Mouse (Mus musculus): ENCODE data around the gene Kcnj6. TPM values are rescaled to one million over a fixed set of nuclear protein-coding genes. Genes with fewer than 3 reads are reported as not detected.
A peak's percentile ranks its signal among the peaks of the same experiment; 100 is the strongest.

Kcnj6 gene
- polyA plus RNA-seq, 1 experiment from 2014 or later = 1.5 TPM

DNA sequence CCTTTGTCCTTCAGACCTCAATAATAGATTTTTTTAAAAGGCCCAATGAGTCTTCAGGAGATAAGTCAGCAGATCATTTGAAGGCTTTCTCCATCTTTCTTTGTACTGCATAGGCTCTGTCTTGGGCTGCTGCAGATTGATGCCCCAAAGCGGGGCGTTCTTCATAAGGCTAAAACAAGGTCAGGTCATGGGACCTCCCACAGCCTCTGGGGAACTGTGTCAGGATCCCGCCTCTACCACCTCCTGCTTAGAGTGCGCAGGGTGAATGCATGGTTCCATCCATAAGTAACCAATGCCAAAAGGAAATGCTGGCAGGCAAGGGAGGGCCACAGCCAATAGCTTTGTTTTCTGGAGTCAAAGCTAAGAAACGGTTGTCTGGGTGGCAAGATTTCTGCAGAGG, 237.7 kb downstream of the Kcnj6 start:
- H3K27ac ChIP-seq (replicated peaks) = no peak overlapping the region
- no peaks in the 10 kb centered on the region for H3K9me3 ChIP-seq
- H3K9ac ChIP-seq = no peak overlapping the region
- H3K4me2 ChIP-seq = no peak overlapping the region
- H3K4me3 ChIP-seq = no peak overlapping the region
- WGBS = 66% methylated on average over 5 of the region's 5 CpGs
- ATAC-seq (ENCODE audit: low read depth) = no peak
- no peaks in the 10 kb centered on the region for H3K36me3 ChIP-seq
- H3K27me3 ChIP-seq = no peaks in the 10 kb centered on the region
- H3K4me1 ChIP-seq (replicated peaks) = 0 out of 2 replicates have a peak, but pooled peaks cover under 1% of the 10 kb centered on the region

DNA sequence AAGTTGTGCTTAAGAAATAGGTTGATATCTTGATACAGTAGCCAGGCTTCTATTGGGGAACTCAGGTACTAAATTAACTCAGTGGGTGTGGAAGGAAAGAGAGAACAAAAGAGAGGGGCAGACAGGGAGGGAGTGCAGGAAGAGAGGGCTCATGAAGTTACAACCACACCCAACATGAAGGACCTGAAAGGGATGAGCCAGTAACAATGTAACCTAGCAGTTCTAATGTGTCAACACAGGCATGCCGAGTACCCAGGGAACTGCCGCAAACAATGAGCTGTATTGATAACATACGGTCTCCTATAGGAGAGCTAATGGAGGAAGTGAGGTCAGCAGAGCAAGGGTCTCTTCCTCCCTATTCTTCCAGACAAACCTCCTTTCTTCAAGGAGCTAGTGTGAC, 238.9 kb downstream of the Kcnj6 start:
- Histone ChIP-seq H3K9ac (no peak overlapping the region), H3K9me3 (no peaks in the 10 kb centered on the region), H3K27me3 (no peaks in the 10 kb centered on the region), H3K36me3 (no peaks in the 10 kb centered on the region), H3K27ac (replicated peaks) (no peak overlapping the region), H3K4me1 (replicated peaks) (peaks cover 4% of the 10 kb centered on the region), H3K4me2 (no peak overlapping the region), H3K4me3 (no peak overlapping the region)
- WGBS = 44% methylated on average over 3 of the region's 3 CpGs
- no peak for ATAC-seq (ENCODE audit: low read depth)

GRCm38 (mm10) chr16:94756352-94756751, 241.1 kb downstream of the Kcnj6 start:
- Histone ChIP-seq H3K27me3 (no peaks in the 10 kb centered on the region), H3K4me1 (replicated peaks) (peaks cover 6% of the 10 kb centered on the region), H3K9ac (no peak overlapping the region), H3K27ac (replicated peaks) (no peak overlapping the region), H3K36me3 (no peaks in the 10 kb centered on the region), H3K4me3 (no peak overlapping the region), H3K4me2 (no peak overlapping the region), H3K9me3 (no peaks in the 10 kb centered on the region)
- 72% methylated on average over 6 of the region's 6 CpGs for WGBS
- ATAC-seq (ENCODE audit: low read depth) = no peak

DNA sequence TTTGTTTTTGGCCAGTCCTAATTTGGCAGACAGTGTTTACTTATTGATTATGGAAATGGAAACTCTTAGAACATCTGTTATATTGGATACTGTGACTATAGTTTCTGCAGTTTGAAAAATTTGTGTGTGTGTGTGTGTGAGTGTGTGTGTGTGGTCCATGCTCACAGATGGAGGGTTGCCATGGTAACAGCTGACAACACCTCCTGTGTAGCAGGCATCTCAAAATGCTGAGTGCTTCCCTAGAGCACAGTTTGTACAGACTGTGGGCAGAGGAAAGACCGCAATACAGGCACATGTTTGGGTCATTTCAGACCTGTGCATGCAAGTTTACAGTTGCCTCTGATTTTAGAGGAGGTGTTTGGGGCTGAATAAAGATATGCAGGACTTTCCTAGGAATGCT, 244.0 kb downstream of the Kcnj6 start:
- WGBS = 44% methylated on average over 1 of the region's 1 CpGs
- no peaks in the 10 kb centered on the region for H3K9me3 ChIP-seq
- no peaks in the 10 kb centered on the region for H3K36me3 ChIP-seq
- no peak overlapping the region for H3K9ac ChIP-seq
- H3K27ac ChIP-seq (replicated peaks) = no peak overlapping the region
- H3K4me3 ChIP-seq = no peak overlapping the region
- no peak for ATAC-seq (ENCODE audit: low read depth)
- no peaks in the 10 kb centered on the region for H3K27me3 ChIP-seq
- no peak overlapping the region for H3K4me2 ChIP-seq
- peaks cover 6% of the 10 kb centered on the region for H3K4me1 ChIP-seq (replicated peaks)

DNA sequence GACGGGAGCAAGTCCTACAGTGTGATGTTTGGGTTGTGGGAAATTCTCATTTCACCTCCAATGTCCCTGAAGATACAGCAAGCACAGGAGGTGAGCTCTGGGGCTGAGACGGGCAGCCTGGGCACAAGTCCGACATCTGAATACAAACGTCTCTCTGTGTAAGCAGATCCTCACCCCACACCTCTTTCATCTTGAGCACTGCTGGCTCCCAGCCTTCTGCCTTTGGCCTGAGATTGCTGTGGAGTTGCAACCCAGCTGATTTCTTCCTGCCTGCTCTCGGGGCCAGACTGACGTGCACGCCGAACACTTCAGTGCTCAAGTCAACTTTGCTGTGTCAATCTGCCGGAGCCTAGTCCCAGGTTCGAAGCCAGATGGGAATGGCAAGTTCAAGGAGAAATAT, 244.7 kb downstream of the Kcnj6 start:
- no peak for ATAC-seq (ENCODE audit: low read depth)
- no peak overlapping the region for H3K27ac ChIP-seq (replicated peaks)

GRCm38 (mm10) chr16:94745016-94745415, 252.5 kb downstream of the Kcnj6 start:
- Histone ChIP-seq H3K4me2 (no peak overlapping the region), H3K4me1 (replicated peaks) (peaks cover 12% of the 10 kb centered on the region; the same call in 1 of the 2 replicates), H3K27me3 (no peaks in the 10 kb centered on the region), H3K9me3 (no peaks in the 10 kb centered on the region), H3K36me3 (no peaks in the 10 kb centered on the region), H3K9ac (no peak overlapping the region), H3K4me3 (no peak overlapping the region), H3K27ac (replicated peaks) (no peak overlapping the region)
- 70% methylated on average over 9 of the region's 9 CpGs for WGBS
- ATAC-seq (ENCODE audit: low read depth) = no peak

More for the DNA sequence above, 244.7 kb downstream of the Kcnj6 start:
- 56% methylated on average over 10 of the region's 10 CpGs for WGBS
- Histone ChIP-seq H3K9me3 (no peaks in the 10 kb centered on the region), H3K36me3 (no peaks in the 10 kb centered on the region), H3K4me3 (no peak overlapping the region), H3K9ac (no peak overlapping the region), H3K4me2 (no peak overlapping the region), H3K4me1 (replicated peaks) (peaks cover 6% of the 10 kb centered on the region), H3K27me3 (no peaks in the 10 kb centered on the region)

DNA sequence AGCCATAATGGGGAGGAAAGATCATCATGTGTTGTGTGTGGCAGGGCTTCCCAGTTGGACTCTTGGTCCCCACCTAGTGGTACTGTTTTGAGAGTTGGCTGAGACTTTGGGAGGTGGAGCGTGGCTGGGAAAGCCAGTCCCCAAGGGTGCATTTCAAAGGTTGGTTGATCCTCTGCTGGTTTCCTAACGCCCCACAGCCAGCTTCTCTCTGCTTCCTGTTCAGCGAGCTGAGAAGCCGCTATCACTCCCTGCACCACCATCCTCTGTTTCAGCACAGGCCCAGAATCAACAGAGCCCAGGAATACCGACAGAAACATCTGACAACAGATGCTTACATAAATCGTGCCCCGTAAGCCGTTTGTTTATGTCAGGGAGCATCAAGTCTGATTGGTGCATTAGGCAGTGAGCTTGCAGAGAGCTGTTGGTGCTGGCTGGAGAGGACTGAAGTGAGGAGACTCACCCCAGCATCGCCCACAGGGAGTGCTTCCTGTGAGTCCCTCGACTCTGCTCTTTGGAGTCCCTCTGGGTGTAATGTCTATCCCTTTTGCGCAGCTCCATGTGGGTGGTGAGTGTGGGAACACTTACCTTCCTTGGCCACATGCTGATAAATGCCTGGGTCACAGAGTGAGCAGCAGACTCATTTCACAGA, 253.5 kb downstream of the Kcnj6 start:
- 0 out of 2 replicates have a peak overlapping the region, but pooled peaks have one; percentile 13 for H3K4me3 ChIP-seq
- no peak overlapping the region for H3K9ac ChIP-seq
- peak; percentile 47; the same call in 1 of the 2 replicates for ATAC-seq (ENCODE audit: low read depth)
- H3K27ac ChIP-seq (replicated peaks) = no peak overlapping the region
- H3K4me2 ChIP-seq = peak overlapping the region; percentile 32
- WGBS = 6% methylated on average over 11 of the region's 11 CpGs
- H3K27me3 ChIP-seq = no peaks in the 10 kb centered on the region
- no peaks in the 10 kb centered on the region for H3K36me3 ChIP-seq
- peaks cover 12% of the 10 kb centered on the region; the same call in 1 of the 2 replicates for H3K4me1 ChIP-seq (replicated peaks)
- H3K9me3 ChIP-seq = no peaks in the 10 kb centered on the region

- WGBS = 88% methylated on average over 1 of the region's 1 CpGs
- no peak for ATAC-seq (ENCODE audit: low read depth)
- Histone ChIP-seq H3K4me2 (no peak overlapping the region), H3K27ac (replicated peaks) (no peak overlapping the region), H3K36me3 (no peaks in the 10 kb centered on the region), H3K9ac (no peak overlapping the region), H3K27me3 (no peaks in the 10 kb centered on the region), H3K4me3 (no peak overlapping the region), H3K9me3 (no peaks in the 10 kb centered on the region), H3K4me1 (replicated peaks) (peaks cover 8% of the 10 kb centered on the region)
These were observed 260.2 kb downstream of the Kcnj6 start for GRCm38 (mm10) chr16:94737359-94737687.

DNA sequence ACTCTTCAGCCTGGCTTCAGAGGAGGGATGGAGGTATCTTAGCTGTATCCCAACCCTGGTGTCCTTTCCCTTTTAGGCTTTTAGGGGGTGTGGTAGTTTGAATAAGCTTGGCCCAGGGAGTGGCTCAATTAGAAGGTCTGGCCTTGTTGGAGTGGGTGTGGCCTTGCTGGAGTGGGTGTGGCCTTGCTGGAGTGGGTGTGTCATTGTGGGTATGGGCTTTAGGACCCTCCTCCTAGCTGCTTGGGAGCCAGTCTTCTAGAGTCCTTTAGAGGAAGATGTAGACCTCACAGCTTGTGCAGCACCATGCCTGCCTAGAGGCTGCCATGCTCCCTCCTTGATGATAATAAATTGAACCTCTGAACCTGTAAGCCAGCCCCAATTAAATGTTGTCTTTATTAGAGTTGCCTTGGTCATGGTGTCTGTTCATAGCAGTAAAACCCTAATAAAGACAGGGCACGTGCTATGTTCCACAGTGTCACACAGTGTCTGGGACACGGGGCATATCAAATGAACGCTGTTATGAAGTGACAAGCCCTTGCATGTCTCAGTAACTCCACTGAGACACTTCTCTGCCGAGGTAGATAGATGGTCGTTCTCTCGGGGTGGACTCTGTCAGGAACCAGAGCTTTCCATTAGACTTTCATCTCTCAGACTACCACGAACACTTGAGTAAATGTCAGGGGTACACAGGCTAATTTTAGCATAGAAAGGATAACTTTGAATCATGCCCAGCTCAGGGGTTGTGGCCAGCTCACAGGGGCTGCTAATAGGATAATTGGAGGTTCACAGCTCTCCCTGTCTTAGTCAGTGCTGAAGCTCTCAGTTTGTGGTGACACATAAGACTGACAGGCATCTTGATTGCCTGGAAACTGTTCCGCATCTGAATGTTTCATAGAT, 260.8 kb downstream of the Kcnj6 start:
- ATAC-seq (ENCODE audit: low read depth) = no peak
- Histone ChIP-seq H3K4me1 (replicated peaks) (peaks cover 8% of the 10 kb centered on the region), H3K4me2 (no peak overlapping the region), H3K27ac (replicated peaks) (no peak overlapping the region), H3K4me3 (no peak overlapping the region), H3K9ac (no peak overlapping the region), H3K36me3 (no peaks in the 10 kb centered on the region), H3K27me3 (no peaks in the 10 kb centered on the region), H3K9me3 (no peaks in the 10 kb centered on the region)
- 88% methylated on average over 8 of the region's 8 CpGs for WGBS

DNA sequence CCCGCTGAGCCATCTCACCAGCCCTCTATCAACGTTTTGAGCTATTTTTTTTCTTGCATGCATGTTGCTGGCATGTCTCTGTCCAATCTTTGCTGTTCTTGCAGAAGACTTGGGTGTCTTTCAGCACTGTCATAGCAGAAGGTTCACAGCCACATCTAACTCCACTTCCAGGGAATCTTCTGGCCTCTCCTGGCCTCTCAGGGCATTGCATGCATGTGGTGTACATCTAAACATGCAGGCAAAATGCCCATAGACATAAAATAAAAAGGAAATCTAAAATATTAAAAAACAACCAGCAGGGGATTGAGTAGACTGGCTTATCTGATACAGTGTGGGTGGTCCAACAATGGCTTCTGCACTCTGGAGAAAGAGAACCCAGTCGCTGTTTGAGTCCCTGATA, 262.0 kb downstream of the Kcnj6 start:
- Histone ChIP-seq H3K4me3 (no peak overlapping the region), H3K4me1 (replicated peaks) (peaks cover 8% of the 10 kb centered on the region), H3K27me3 (no peaks in the 10 kb centered on the region), H3K4me2 (no peak overlapping the region), H3K9ac (no peak overlapping the region), H3K36me3 (no peaks in the 10 kb centered on the region), H3K9me3 (no peaks in the 10 kb centered on the region), H3K27ac (replicated peaks) (no peak overlapping the region)
- ATAC-seq (ENCODE audit: low read depth) = no peak
- 68% methylated on average over 3 of the region's 3 CpGs for WGBS

GRCm38 (mm10) chr16:94731027-94731426, 266.5 kb downstream of the Kcnj6 start:
- Histone ChIP-seq H3K27me3 (no peaks in the 10 kb centered on the region), H3K9ac (no peak overlapping the region), H3K36me3 (no peaks in the 10 kb centered on the region), H3K4me3 (no peak overlapping the region), H3K27ac (replicated peaks) (no peak overlapping the region), H3K4me2 (no peak overlapping the region), H3K9me3 (no peaks in the 10 kb centered on the region), H3K4me1 (replicated peaks) (peaks cover 8% of the 10 kb centered on the region)
- ATAC-seq (ENCODE audit: low read depth) = no peak
- 75% methylated on average over 12 of the region's 12 CpGs for WGBS

DNA sequence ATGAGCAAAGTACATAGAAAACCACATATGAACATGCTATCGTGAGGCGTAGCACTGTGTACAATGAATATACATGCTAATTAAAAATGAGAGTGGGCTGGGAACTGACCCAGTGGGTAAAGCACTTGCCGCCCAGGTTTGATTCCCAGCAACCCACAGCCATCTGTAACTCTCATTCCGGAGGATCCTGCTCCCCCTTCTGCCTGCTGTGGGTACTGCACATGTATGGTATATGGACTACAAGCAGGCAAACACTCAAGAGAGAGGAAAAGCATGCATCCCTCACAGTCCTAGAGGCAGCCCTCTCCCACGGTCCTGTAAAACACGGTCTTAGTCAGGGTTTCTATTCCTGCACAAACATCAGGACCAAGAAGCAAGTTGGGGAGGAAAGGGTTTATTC, 268.3 kb downstream of the Kcnj6 start:
- peaks cover 13% of the 10 kb centered on the region for H3K4me1 ChIP-seq (replicated peaks)
- H3K27ac ChIP-seq (replicated peaks) = no peak overlapping the region
- no peak for ATAC-seq (ENCODE audit: low read depth)
- 87% methylated on average over 6 of the region's 6 CpGs for WGBS
- no peaks in the 10 kb centered on the region for H3K9me3 ChIP-seq
- H3K27me3 ChIP-seq = no peaks in the 10 kb centered on the region
- no peak overlapping the region for H3K9ac ChIP-seq
- H3K4me3 ChIP-seq = no peak overlapping the region
- no peak overlapping the region for H3K4me2 ChIP-seq
- H3K36me3 ChIP-seq = no peaks in the 10 kb centered on the region
